Mouse (Mus musculus): Measurements from ENCODE around the gene Ttyh1.

- TF ChIP-seq POLR2A (IDR thresholded peaks at IDR 0.05; ENCODE audit: borderline replicate concordance, extremely low read depth, low read depth, low read length): no peak
- TF ChIP-seq CTCF (IDR thresholded peaks at IDR 0.05; ENCODE audit: insufficient read depth, low read length): no peak
Measured at GRCm38 (mm10) chr7:4091170-4091569, 28.0 kb upstream of the Ttyh1 start.
